Mouse (Mus musculus) limb, embryonic 15.5 days (tissue): ENCODE measurements around the gene Hist1h2ah. TPM values are rescaled to one million over a fixed set of nuclear protein-coding genes. Genes with fewer than 3 reads are reported as not detected.

Source experiments
- ATAC-seq: fragments of 200-750 bp; cut with Nextera tagmentation; 2 replicates; pipeline ENCODE4 v1.8.0; 2017; ENCODE audit warnings: low read depth, moderate TSS enrichment; ENCODE audit not compliant: insufficient number of reproducible peaks, low FRiP score, low TSS enrichment
- H3K27ac ChIP-seq: fragments of 300-500 bp; sonication (generic); 2 replicates; pipeline ENCODE4 v1.5.1; 2015; ENCODE audit warnings: moderate library complexity, mild to moderate bottlenecking, inconsistent platforms
- H3K27me3 ChIP-seq: fragments of 300-500 bp; sonication (generic); 2 replicates; pipeline ENCODE4 v1.6.1; 2015; ENCODE audit warnings: inconsistent platforms
- H3K36me3 ChIP-seq: fragments of 300-500 bp; sonication (generic); 2 replicates; pipeline ENCODE4 v1.6.1; 2015; ENCODE audit warnings: inconsistent platforms
- H3K4me1 ChIP-seq: fragments of 300-500 bp; sonication (generic); 2 replicates; pipeline ENCODE4 v1.6.1; 2015; ENCODE audit warnings: inconsistent platforms
- H3K4me2 ChIP-seq: fragments of 300-500 bp; sonication (generic); 2 replicates; pipeline ENCODE4 v1.6.1; 2015; ENCODE audit warnings: mild to moderate bottlenecking, inconsistent platforms
- H3K4me3 ChIP-seq: fragments of 300-500 bp; sonication (generic); 2 replicates; pipeline ENCODE4 v1.5.1; 2015; ENCODE audit warnings: mild to moderate bottlenecking, inconsistent platforms
- H3K9ac ChIP-seq: fragments of 300-500 bp; sonication (generic); 2 replicates; pipeline ENCODE4 v1.6.1; 2015; ENCODE audit warnings: inconsistent platforms
- H3K9me3 ChIP-seq: fragments of 300-500 bp; sonication (generic); 2 replicates; pipeline ENCODE4 v1.6.1; 2016; ENCODE audit warnings: inconsistent platforms
- WGBS: fragments of 180-500 bp; shearing (Covaris S2); methylation state at CpG from one replicate; pipeline ENCODE4 v1.1.7; 2015; 5-methylcytosine and 5-hydroxymethylcytosine counted together
- microRNA-seq: library from miRNA; unstranded; fragments of <30 nt; microRNA quantifications from one replicate; pipeline ENCODE4, GENCODE M21; 2016
- polyA plus RNA-seq: library from polyadenylated mRNA; unstranded; fragments of >200 nt; fragmentation: Nextera tagmentation; extraction: Ambion mirVana; gene quantifications from 2 replicates; pipeline ENCODE4 v1.2.1, GENCODE M21; 2015

Gene Hist1h2ah
- polyA plus RNA-seq, 1 experiment from 2014 or later, result 7.2 TPM

- WGBS, result 4% methylated on average over 22 of the region's 22 CpGs
- Histone ChIP-seq H3K4me3 (no peak overlapping the region; the same call in 1 of the 2 replicates), H3K9ac (no peak overlapping the region), H3K27ac (no peak overlapping the region), H3K4me1 (peaks cover 14% of the 10 kb centered on the region; the same call in 1 of the 2 replicates), H3K9me3 (no peaks in the 10 kb centered on the region), H3K4me2 (no peak overlapping the region), H3K36me3 (no peaks in the 10 kb centered on the region), H3K27me3 (peaks cover 54% of the 10 kb centered on the region)
- ATAC-seq, result no peak
These were observed 41.2 kb downstream of the Hist1h2ah start for GRCm38 (mm10) chr13:21993957-21994738.

- WGBS, result 80% methylated on average over 5 of the region's 5 CpGs
- Histone ChIP-seq H3K27me3 (peaks cover 38% of the 10 kb centered on the region), H3K4me3 (no peak overlapping the region), H3K9me3 (no peaks in the 10 kb centered on the region), H3K4me2 (no peak overlapping the region), H3K27ac (no peak overlapping the region), H3K9ac (no peak overlapping the region), H3K4me1 (peaks cover 14% of the 10 kb centered on the region; the same call in 1 of the 2 replicates), H3K36me3 (no peaks in the 10 kb centered on the region)
- ATAC-seq, result no peak
These were observed 42.8 kb downstream of the Hist1h2ah start for GRCm38 (mm10) chr13:21992550-21992949.

Small RNAs within 50 kb of the gene (microRNA-seq; reads per million reads assigned to microRNA genes)
- not detected for gene Gm26300
- not detected for gene Gm44390
- gene Gm44486, result not detected

Other genes starting within 250 kb of the Hist1h2ah start
- 3.5 and 4.6 TPM in 2 replicates for gene Hist1h2an, start 248.3 kb downstream of the Hist1h2ah start, polyA plus RNA-seq
- gene Hist1h2bp, start 248.1 kb downstream of the Hist1h2ah start, polyA plus RNA-seq, result 1.00 TPM in 1 of 2 replicates, not detected in the other
- 11.7 and 18.0 TPM in 2 replicates for gene Hist1h2bq, start 225.4 kb downstream of the Hist1h2ah start, polyA plus RNA-seq
- gene Hist1h2ao, start 225.1 kb downstream of the Hist1h2ah start, polyA plus RNA-seq, result 1.9 TPM in 1 of 2 replicates, not detected in the other
- not detected in 2 replicates for gene Hist1h4m, start 223.8 kb downstream of the Hist1h2ah start, polyA plus RNA-seq
- 9.4 and 12.8 TPM in 2 replicates for gene Hist1h4n, start 203.4 kb downstream of the Hist1h2ah start, polyA plus RNA-seq
- gene Hist1h2ap, start 202.1 kb downstream of the Hist1h2ah start, polyA plus RNA-seq, result 2,482 and 2,904 TPM in 2 replicates
- gene Hist1h2br, start 201.8 kb downstream of the Hist1h2ah start, polyA plus RNA-seq, result 12.5 and 17.9 TPM in 2 replicates
- gene Zfp184, start 90.5 kb downstream of the Hist1h2ah start, polyA plus RNA-seq, result 7.8 and 8.8 TPM in 2 replicates
- 0.15 and 0.20 TPM in 2 replicates for gene Pom121l2, start 54.4 kb downstream of the Hist1h2ah start, polyA plus RNA-seq
- 1.2 and 1.3 TPM in 2 replicates for gene Prss16, start 25.8 kb downstream of the Hist1h2ah start, polyA plus RNA-seq
- 4.2 and 6.2 TPM in 2 replicates for gene Hist1h2bk, start 302 bp upstream of the Hist1h2ah start, polyA plus RNA-seq
- 15.8 and 18.4 TPM in 2 replicates for gene Hist1h4i, start 5.8 kb upstream of the Hist1h2ah start, polyA plus RNA-seq
- gene Hist1h2ag, start 7.4 kb upstream of the Hist1h2ah start, polyA plus RNA-seq, result 32.9 and 36.9 TPM in 2 replicates
- 6.8 and 8.1 TPM in 2 replicates for gene Hist1h2bj, start 7.6 kb upstream of the Hist1h2ah start, polyA plus RNA-seq
- gene Vmn1r188, start 48.9 kb upstream of the Hist1h2ah start, polyA plus RNA-seq, result not detected in 2 replicates
- gene Vmn1r189, start 70.3 kb upstream of the Hist1h2ah start, polyA plus RNA-seq, result not detected in 2 replicates
- gene Vmn1r191, start 148.4 kb upstream of the Hist1h2ah start, polyA plus RNA-seq, result not detected in 2 replicates
- not detected in 2 replicates for gene Vmn1r192, start 155.6 kb upstream of the Hist1h2ah start, polyA plus RNA-seq
- not detected in 2 replicates for gene Vmn1r193, start 187.6 kb upstream of the Hist1h2ah start, polyA plus RNA-seq
- gene Vmn1r194, start 208.6 kb upstream of the Hist1h2ah start, polyA plus RNA-seq, result not detected in 2 replicates
- gene Vmn1r195, start 235.0 kb upstream of the Hist1h2ah start, polyA plus RNA-seq, result not detected in 2 replicates